ENCODE assay signal across 10 mouse cellular contexts in genomic region chr13:98393356-98394070, GRCm38 (mm10). TPM values are rescaled to one million over a fixed set of nuclear protein-coding genes. Genes with fewer than 3 reads are reported as not detected.
A peak's percentile ranks its signal among the peaks of the same experiment; 100 is the strongest.
DNase-seq lines count a peak whose midpoint lies in the region; ATAC-seq lines count a peak whose summit lies in the region.
"Had no signal": no experiment of that assay in that cellular context is flagged by ENCODE, and none has a peak within 500 bp of the region (broad histone marks: within the 10 kb centered on the region; RNA-seq: fewer than 3 reads in every experiment).

No protein-coding gene starts in this region.

- ATAC-seq in limb, embryonic 13.5 days (ENCODE audit: low FRiP score, low read depth) = no peak; the same call in 1 of the 2 replicates

- H3K27ac ChIP-seq in limb, embryonic 13.5 days = 0 out of 2 replicates have a peak overlapping the region, but pooled peaks have one; percentile 7
- H3K27ac ChIP-seq: stomach, postnatal 0 days had no signal

- DNase-seq in left cerebral cortex, postnatal 4 days = peak; percentile 16
- no peak for DNase-seq in left cerebral cortex, adult 11 months (ENCODE audit: low spot score)
- DNase-seq in embryo, embryonic 10.5 days (ENCODE audit: low spot score) = peak; percentile 44
- DNase-seq in heart, postnatal 4 days = peak; percentile 32
- DNase-seq in frontal cortex, postnatal 36 days (ENCODE audit: low spot score in 2 of 2) = no peak
- DNase-seq in adrenal gland, postnatal 10 days = no peak
- DNase-seq: cerebellum, adult 18-20 months; lung, postnatal 36 days had no signal

- intact Hi-C loops in left cerebral cortex, postnatal 4 days (cut with DNase I) = no loop called here

- H3K36me3 ChIP-seq in limb, embryonic 13.5 days = no peaks in the 10 kb centered on the region

- no peaks in the 10 kb centered on the region for H3K9me3 ChIP-seq in limb, embryonic 13.5 days

- H3K4me1 ChIP-seq in limb, embryonic 13.5 days = peaks cover 43% of the 10 kb centered on the region

- H3K4me2 ChIP-seq in limb, embryonic 13.5 days (replicated peaks) = 0 out of 2 replicates have a peak overlapping the region, but pooled peaks have one; percentile 5

- H3K4me3 ChIP-seq in limb, embryonic 13.5 days = no peak overlapping the region

- H3K9ac ChIP-seq in limb, embryonic 13.5 days = no peak overlapping the region

- 16% methylated on average over 10 of the region's 10 CpGs for WGBS in limb, embryonic 13.5 days

- H3K27me3 ChIP-seq in limb, embryonic 13.5 days = peaks cover 64% of the 10 kb centered on the region

RNA-seq across cellular contexts. Expression of gene Foxd1, which starts 39.5 kb away (rescaled TPM):
- 1 to 10 TPM; 2.2 to 2.3 TPM for total RNA-seq in left cerebral cortex, postnatal 4 days (2021)
- total RNA-seq in heart, postnatal 4 days (2021) = under 1 TPM; 0.14 to 0.24 TPM
- 0.19 TPM in 2 replicates for polyA plus RNA-seq in limb, embryonic 13.5 days (2015; fragmentation: Nextera tagmentation; extraction: Ambion mirVana)
- total RNA-seq in adrenal gland, postnatal 10 days (2021) = 1 to 10 TPM in 1 of 2 experiments, under 1 TPM in 1; 0.72 to 1.1 TPM
- polyA plus RNA-seq: stomach, postnatal 0 days had no signal

Comparison
In these comparisons a context has a peak if more than half of its experiments do, and no peak if none do; other contexts are left out.
1. DNase-seq: peak in left cerebral cortex, postnatal 4 days (single experiment), embryo, embryonic 10.5 days (single experiment) and heart, postnatal 4 days (single experiment); none in left cerebral cortex, adult 11 months (single experiment), frontal cortex, postnatal 36 days (0 of 2) and adrenal gland, postnatal 10 days (single experiment).